In genomic region chr9:108263690-108264190, GRCm38 (mm10) we compare ENCODE assay signal across 8 mouse cellular contexts. TPM values are rescaled to one million over a fixed set of nuclear protein-coding genes. Genes with fewer than 3 reads are reported as not detected.
DNase-seq lines count a peak whose midpoint lies in the region; ATAC-seq lines count a peak whose summit lies in the region.

Gene Dag1, minus strand, starts transcription at chr9:108263958.

- intact Hi-C loops in left cerebral cortex, postnatal 14 days (cut with DNase I), result loop anchor here (5.0 kb wide), 1 partner anchor 41 kb away; no protein-coding TSS in a partner anchor

- under 1% methylated on average over 63 of the region's 71 CpGs for WGBS in intestine, embryonic 14.5 days

- peaks cover 22% of the 10 kb centered on the region for H3K4me1 ChIP-seq in intestine, embryonic 14.5 days (replicated peaks; ENCODE audit: control insufficient read depth, insufficient read depth, low read length)

- ATAC-seq in intestine, embryonic 14.5 days (replicated peaks; ENCODE audit: low FRiP score, low TSS enrichment, low read depth), result peak; percentile 97

- H3K36me3 ChIP-seq in intestine, embryonic 14.5 days (ENCODE audit: control insufficient read depth, insufficient read depth, low read length), result no peaks in the 10 kb centered on the region

- H3K9ac ChIP-seq in intestine, embryonic 14.5 days (ENCODE audit: low read length), result peak within 1 kb of the TSS; percentile 84

- DNase-seq in adrenal gland, adult (ENCODE audit: inconsistent age in 2 of 2, low spot score in 1 of 2), result peak; percentile 99 to 100
- DNase-seq in embryo, embryonic 10.5 days (ENCODE audit: low spot score), result peak; percentile 98
- peak; percentile 100 for DNase-seq in gastrocnemius, postnatal 25 days
- DNase-seq in intestine, embryonic 14.5 days (ENCODE audit: low spot score), result peak; percentile 100
- peak; percentile 98 for DNase-seq in left cerebral cortex, postnatal 14 days (ENCODE audit: low spot score in 2 of 2)
- DNase-seq in mesoderm, embryonic 11.5 days (ENCODE audit: low read depth, low spot score), result peak; percentile 97
- peak; percentile 98 for DNase-seq in right cerebral cortex, postnatal 36 days (ENCODE audit: low spot score in 2 of 2)
- DNase-seq in yolk sac, embryonic 10.5 days (ENCODE audit: low spot score), result peak; percentile 100

- H3K27ac ChIP-seq in intestine, embryonic 14.5 days (ENCODE audit: low read depth), result peak within 1 kb of the TSS; percentile 93

- H3K4me2 ChIP-seq in intestine, embryonic 14.5 days (ENCODE audit: low read length), result peak within 1 kb of the TSS; percentile 60

- no peaks in the 10 kb centered on the region for H3K27me3 ChIP-seq in intestine, embryonic 14.5 days (replicated peaks; ENCODE audit: control insufficient read depth, insufficient read depth, low read length)

- H3K4me3 ChIP-seq in intestine, embryonic 14.5 days (ENCODE audit: low read depth, low read length), result peak within 1 kb of the TSS; percentile 92

- no peaks in the 10 kb centered on the region for H3K9me3 ChIP-seq in intestine, embryonic 14.5 days (ENCODE audit: control insufficient read depth, low read length)

RNA-seq across cellular contexts. Expression of gene Dag1, which starts in this region (rescaled TPM):
- 100 to 1,000 TPM; 169 to 183 TPM for total RNA-seq in gastrocnemius, postnatal 25 days (2021)
- 71.7 and 75.6 TPM in 2 replicates for polyA plus RNA-seq in intestine, embryonic 14.5 days (2014; fragmentation: Nextera tagmentation; extraction: Ambion mirVana)
- total RNA-seq in left cerebral cortex, postnatal 14 days (2021), result 100 to 1,000 TPM; 122 to 125 TPM

Comparison
In these comparisons a context has a peak if more than half of its experiments do, and no peak if none do; other contexts are left out.
1. Peak in every context shown above with its lines: DNase-seq, ATAC-seq, H3K4me3 ChIP-seq and H3K27ac ChIP-seq.